Mouse (Mus musculus) liver, embryonic 14.5 days (tissue): ENCODE data around the gene Cyp2r1.

Experiments
- CTCF ChIP-seq: IDR thresholded peaks from 2 replicates; pipeline ENCODE4 v1.5.1; 2016; ENCODE audit warnings: antibody characterized with exemption, low read depth, control low read depth
- EP300 ChIP-seq: IDR thresholded peaks from 2 replicates; pipeline ENCODE4 v1.6.1; 2016; ENCODE audit warnings: antibody characterized with exemption, low read depth

DNA sequence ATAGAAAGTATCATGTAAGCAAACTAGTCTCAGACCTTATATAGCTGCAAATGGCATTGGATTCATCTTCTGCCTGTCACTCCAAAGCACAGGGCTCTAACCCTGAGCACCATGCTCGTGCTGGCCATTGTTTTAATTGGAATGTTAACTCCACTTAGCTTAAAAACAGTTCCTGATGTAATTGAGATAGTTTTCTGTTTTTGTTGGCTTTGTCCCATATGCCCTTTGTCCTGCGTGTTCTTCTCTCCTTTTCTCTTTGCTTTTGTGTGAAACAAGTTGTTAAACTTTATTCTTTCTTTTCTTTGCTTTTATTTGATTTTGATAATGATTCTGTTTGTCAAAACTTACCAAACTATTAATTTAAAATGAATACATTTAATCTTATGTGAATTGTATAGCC is 19.7 kb upstream of the Cyp2r1 start:
- TF ChIP-seq CTCF (no peak), EP300 (no peak)
